In genomic region chr14:26432320-26432719, GRCm38 (mm10) we compare ENCODE assay signal across 20 mouse cellular contexts.
DNase-seq lines count a peak whose midpoint lies in the region; ATAC-seq and TF ChIP-seq lines count a peak whose summit lies in the region.
"Had no signal": no experiment of that assay in that cellular context is flagged by ENCODE, and none has a peak within 500 bp of the region (broad histone marks: within the 10 kb centered on the region; RNA-seq: fewer than 3 reads in every experiment).

No protein-coding gene starts in this region.

- no peak for DNase-seq in forebrain, postnatal 0 days
- no peak for DNase-seq in MEL (ENCODE audit: low read depth, low spot score)
- peak; percentile 89 for DNase-seq in brain, embryonic 14.5 days (ENCODE audit: low read depth)
- no peak for DNase-seq in cerebellum, adult 2 months
- DNase-seq in thymus, postnatal 0 days (ENCODE audit: low spot score): no peak
- DNase-seq in ovary, postnatal 14 days (ENCODE audit: low spot score): no peak
- DNase-seq: adrenal gland, postnatal 10 days; cerebellum, adult 11-12 months; cerebellum, adult 9-11 months; cerebellum, postnatal 36 days; gastrocnemius, postnatal 10 days; heart, adult 18-20 months; heart, postnatal 10 days had no signal

- H3K36me3 ChIP-seq in forebrain, embryonic 12.5 days (replicated peaks): peaks cover 8% of the 10 kb centered on the region; the same call in 1 of the 2 replicates
- peaks cover 12% of the 10 kb centered on the region; the same call in 1 of the 2 replicates for H3K36me3 ChIP-seq in forebrain, postnatal 0 days (ENCODE audit: insufficient read depth)
- H3K36me3 ChIP-seq in MEL (ENCODE audit: control insufficient read depth in 1 of 2, insufficient read depth in 2 of 2, low read length in 2 of 2): peaks cover 4 to 8% of the 10 kb centered on the region in 2 experiments
- peaks cover 10% of the 10 kb centered on the region for H3K36me3 ChIP-seq in forebrain, embryonic 16.5 days (ENCODE audit: control insufficient read depth, insufficient read depth)

- H3K27me3 ChIP-seq in forebrain, embryonic 12.5 days: no peaks in the 10 kb centered on the region
- H3K27me3 ChIP-seq in forebrain, postnatal 0 days (ENCODE audit: insufficient read depth, low read length): no peaks in the 10 kb centered on the region
- H3K27me3 ChIP-seq in MEL (ENCODE audit: control insufficient read depth in 1 of 2, insufficient read depth in 2 of 2, low read length in 2 of 2): no peaks in the 10 kb centered on the region
- no peaks in the 10 kb centered on the region for H3K27me3 ChIP-seq in forebrain, embryonic 16.5 days (replicated peaks; ENCODE audit: control insufficient read depth, insufficient read depth, low read length)
- no peaks in the 10 kb centered on the region for H3K27me3 ChIP-seq in cerebellum, adult 2 months (ENCODE audit: control insufficient read depth, insufficient read depth, low read length)
- H3K27me3 ChIP-seq: CH12.LX; embryonic facial prominence, embryonic 13.5 days; hindbrain, embryonic 13.5 days had no signal

- TF ChIP-seq POLR2A in MEL (IDR thresholded peaks at IDR 0.05; ENCODE audit: control insufficient read depth in 1 of 2, insufficient read depth in 1 of 2, low read depth in 1 of 2, low read length in 2 of 2, poor library complexity in 1 of 2): no peak
- no peak for TF ChIP-seq POLR2A in brain, embryonic 14.5 days (IDR thresholded peaks at IDR 0.05; ENCODE audit: borderline replicate concordance, extremely low read depth, insufficient read depth, insufficient read length, poor library complexity, severe bottlenecking)
- no peak for TF ChIP-seq POLR2A in cerebellum, adult 2 months (IDR thresholded peaks at IDR 0.05; ENCODE audit: borderline replicate concordance, insufficient read depth, low read length)

- no peak for TF ChIP-seq RAD21 in MEL (IDR thresholded peaks at IDR 0.05; ENCODE audit: low read depth, low read length)

- no peaks in the 10 kb centered on the region for H3K4me1 ChIP-seq in forebrain, embryonic 12.5 days
- no peaks in the 10 kb centered on the region for H3K4me1 ChIP-seq in forebrain, postnatal 0 days (ENCODE audit: insufficient read depth)
- peaks cover 2 to 4% of the 10 kb centered on the region in 2 experiments for H3K4me1 ChIP-seq in MEL (ENCODE audit: control insufficient read depth in 1 of 2, insufficient read depth in 2 of 2, low read length in 2 of 2)
- no peaks in the 10 kb centered on the region for H3K4me1 ChIP-seq in forebrain, embryonic 16.5 days (replicated peaks; ENCODE audit: control insufficient read depth, insufficient read depth, low read length)
- H3K4me1 ChIP-seq in cerebellum, adult 2 months (ENCODE audit: control insufficient read depth, insufficient read depth, low read length): no peaks in the 10 kb centered on the region
- H3K4me1 ChIP-seq: embryonic facial prominence, embryonic 13.5 days; heart, embryonic 10.5 days; hindbrain, embryonic 13.5 days had no signal

- no peak overlapping the region for H3K4me3 ChIP-seq in forebrain, embryonic 12.5 days (replicated peaks)
- no peak overlapping the region for H3K4me3 ChIP-seq in forebrain, postnatal 0 days (ENCODE audit: low read depth, low read length)
- no peak overlapping the region for H3K4me3 ChIP-seq in MEL (ENCODE audit: control insufficient read depth in 1 of 2, insufficient read depth in 1 of 2, low read depth in 2 of 2, low read length in 2 of 2)
- no peak overlapping the region for H3K4me3 ChIP-seq in forebrain, embryonic 16.5 days (replicated peaks; ENCODE audit: low read length)
- no peak overlapping the region for H3K4me3 ChIP-seq in cerebellum, adult 2 months (replicated peaks; ENCODE audit: insufficient read depth, low read depth, low read length)
- H3K4me3 ChIP-seq: embryonic facial prominence, embryonic 13.5 days; heart, embryonic 10.5 days; hindbrain, embryonic 13.5 days had no signal

- peak; percentile 65; the same call in 1 of the 2 replicates for ATAC-seq in forebrain, embryonic 12.5 days (ENCODE audit: low FRiP score)
- ATAC-seq in forebrain, postnatal 0 days: no peak
- peak; percentile 58 for ATAC-seq in forebrain, embryonic 16.5 days
- ATAC-seq: hindbrain, postnatal 0 days had no signal

- 39% methylated on average over 2 of the region's 2 CpGs for WGBS in forebrain, embryonic 12.5 days
- 27% methylated on average over 2 of the region's 2 CpGs for WGBS in forebrain, postnatal 0 days
- WGBS in forebrain, embryonic 16.5 days: 18% methylated on average over 2 of the region's 2 CpGs
- WGBS in cerebellum, adult 2 months: 73% methylated on average over 2 of the region's 2 CpGs

- TF ChIP-seq EP300 in MEL (IDR thresholded peaks at IDR 0.05; ENCODE audit: low read depth in 1 of 2, low read length in 2 of 2): no peak

- H3K9ac ChIP-seq in forebrain, embryonic 12.5 days: no peak overlapping the region
- H3K9ac ChIP-seq in forebrain, postnatal 0 days: no peak overlapping the region
- H3K9ac ChIP-seq in MEL (ENCODE audit: control insufficient read depth, low read depth, low read length, poor library complexity, severe bottlenecking): no peak overlapping the region
- no peak overlapping the region for H3K9ac ChIP-seq in forebrain, embryonic 16.5 days (replicated peaks; ENCODE audit: low read depth, low read length)
- H3K9ac ChIP-seq: embryonic facial prominence, embryonic 13.5 days; hindbrain, embryonic 13.5 days had no signal

- H3K4me2 ChIP-seq in forebrain, embryonic 12.5 days: no peak overlapping the region
- no peak overlapping the region for H3K4me2 ChIP-seq in forebrain, postnatal 0 days (ENCODE audit: low read depth)
- H3K4me2 ChIP-seq in forebrain, embryonic 16.5 days (ENCODE audit: low read length): no peak overlapping the region
- H3K4me2 ChIP-seq: embryonic facial prominence, embryonic 13.5 days; hindbrain, embryonic 13.5 days had no signal

- no peaks in the 10 kb centered on the region for H3K79me2 ChIP-seq in MEL (ENCODE audit: control insufficient read depth, insufficient read depth, low read length, poor library complexity)

- H3K9me3 ChIP-seq in forebrain, embryonic 12.5 days: no peaks in the 10 kb centered on the region
- H3K9me3 ChIP-seq in forebrain, postnatal 0 days (ENCODE audit: low read length): no peaks in the 10 kb centered on the region
- H3K9me3 ChIP-seq in MEL (replicated peaks; ENCODE audit: insufficient read depth, low read length): no peaks in the 10 kb centered on the region
- no peaks in the 10 kb centered on the region for H3K9me3 ChIP-seq in forebrain, embryonic 16.5 days (ENCODE audit: control insufficient read depth, low read length)
- H3K9me3 ChIP-seq: embryonic facial prominence, embryonic 13.5 days; heart, embryonic 10.5 days; hindbrain, embryonic 13.5 days had no signal

- no peak overlapping the region for H3K27ac ChIP-seq in forebrain, embryonic 12.5 days
- H3K27ac ChIP-seq in forebrain, postnatal 0 days (ENCODE audit: low read depth, low read length): no peak overlapping the region
- H3K27ac ChIP-seq in MEL (ENCODE audit: control insufficient read depth, low read depth, low read length): no peak overlapping the region
- H3K27ac ChIP-seq in forebrain, embryonic 16.5 days (ENCODE audit: low read length): no peak overlapping the region
- no peak overlapping the region for H3K27ac ChIP-seq in cerebellum, adult 2 months (ENCODE audit: insufficient read depth, low read length)
- H3K27ac ChIP-seq: embryonic facial prominence, embryonic 13.5 days; heart, embryonic 10.5 days; hindbrain, embryonic 13.5 days; hindbrain, postnatal 0 days had no signal

- no peak for TF ChIP-seq CTCF in forebrain, postnatal 0 days (IDR thresholded peaks at IDR 0.05; ENCODE audit: low read depth)
- no peak for TF ChIP-seq CTCF in MEL (IDR thresholded peaks at IDR 0.05 in 2 of 3, conservative IDR thresholded peaks at IDR 0.05 in 1 of 3; ENCODE audit: control insufficient read depth in 1 of 3, insufficient read depth in 1 of 3, low read depth in 2 of 3, low read length in 3 of 3, poor library complexity in 1 of 3, severe bottlenecking in 1 of 3)
- no peak for TF ChIP-seq CTCF in brain, embryonic 14.5 days (IDR thresholded peaks at IDR 0.05; ENCODE audit: borderline replicate concordance, extremely low read depth, insufficient read depth, insufficient read length)
- no peak for TF ChIP-seq CTCF in cerebellum, adult 2 months (IDR thresholded peaks at IDR 0.05; ENCODE audit: borderline replicate concordance, insufficient read depth, low read depth, low read length)

TF ChIP-seq in MEL, 35 proteins besides CTCF, POLR2A, EP300 and RAD21:
- TF ChIP-seq MXI1 (IDR thresholded peaks at IDR 0.05; ENCODE audit: low read depth, low read length) (0 out of 2 replicates have a peak, but pooled peaks have one; percentile 18), TBP (IDR thresholded peaks at IDR 0.05; ENCODE audit: low read depth, low read length) (no peak)
